Mouse (Mus musculus) embryonic stem cell, embryonic (primary cell): ENCODE results near the gene Nsg1.

Experiments
- CTCF ChIA-PET, 4 experiments: fragments of 300-600 bp in 2 of 4; fragments of 350-600 bp in 2 of 4; sonication (Branson Sonifier 250); formaldehyde crosslinking; loops; one replicate each; lab custom pipeline; 2022; ENCODE audit warnings: inconsistent platforms in 2 of 4; lab: Charles Lee
- POLR2A ChIA-PET, 4 experiments: fragments of 300-600 bp in 2 of 4; fragments of 350-600 bp in 2 of 4; sonication (Branson Sonifier 250); formaldehyde crosslinking; loops; one replicate each; lab custom pipeline; 2022; ENCODE audit warnings: antibody characterized with exemption in 4 of 4, inconsistent platforms in 1 of 4; lab: Charles Lee

Nsg1 gene

DNA sequence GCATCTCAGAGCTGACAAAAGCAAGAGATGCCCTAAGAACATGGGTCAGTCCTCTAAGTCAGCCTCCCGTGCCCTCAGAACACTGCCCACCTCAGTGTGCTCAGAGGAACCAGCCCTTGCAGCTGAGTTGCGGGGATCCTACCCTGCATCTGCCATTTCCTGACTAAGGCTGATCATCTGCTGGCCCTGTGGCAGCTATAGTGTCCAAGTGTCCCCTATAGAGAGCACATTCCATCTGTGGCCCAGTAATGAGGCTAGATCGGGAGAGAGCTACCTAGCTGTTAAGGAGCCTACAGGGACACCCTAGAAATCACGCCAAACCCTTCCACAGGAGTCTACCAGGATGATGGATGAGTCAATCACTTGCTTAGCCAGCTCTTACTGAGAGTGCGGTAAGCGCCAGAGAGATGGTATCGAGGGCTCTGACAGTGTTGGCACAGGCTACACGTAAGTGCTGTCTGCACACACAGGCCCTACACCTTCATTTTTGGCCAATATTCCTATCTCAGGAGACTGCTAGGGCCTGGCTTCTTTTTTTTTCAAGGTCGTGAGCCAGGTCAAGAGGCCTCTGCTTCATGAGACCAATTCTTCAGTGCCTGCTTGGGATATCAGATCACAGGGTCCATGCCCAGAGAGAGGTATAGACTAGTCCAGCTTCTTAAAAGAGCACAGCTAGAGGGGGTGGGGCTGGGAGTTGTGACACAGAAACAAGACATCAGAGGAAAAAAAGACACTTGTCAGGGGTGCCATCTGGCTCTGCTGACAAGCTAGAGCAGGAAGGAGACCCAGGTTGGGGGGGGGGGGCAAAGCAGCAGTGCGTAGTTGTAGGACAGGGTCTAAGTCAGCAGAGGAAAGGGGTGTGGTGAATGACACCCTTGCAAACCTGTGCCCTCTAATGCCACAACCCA, 7.3 kb downstream of the Nsg1 start:
- CTCF ChIA-PET, result no interaction called here
- POLR2A ChIA-PET, result interaction anchor here in 1 of 4 experiments (0.6 kb wide), 1 partner anchor 114 kb away, joined by 3 read pairs; no protein-coding TSS in a partner anchor

DNA sequence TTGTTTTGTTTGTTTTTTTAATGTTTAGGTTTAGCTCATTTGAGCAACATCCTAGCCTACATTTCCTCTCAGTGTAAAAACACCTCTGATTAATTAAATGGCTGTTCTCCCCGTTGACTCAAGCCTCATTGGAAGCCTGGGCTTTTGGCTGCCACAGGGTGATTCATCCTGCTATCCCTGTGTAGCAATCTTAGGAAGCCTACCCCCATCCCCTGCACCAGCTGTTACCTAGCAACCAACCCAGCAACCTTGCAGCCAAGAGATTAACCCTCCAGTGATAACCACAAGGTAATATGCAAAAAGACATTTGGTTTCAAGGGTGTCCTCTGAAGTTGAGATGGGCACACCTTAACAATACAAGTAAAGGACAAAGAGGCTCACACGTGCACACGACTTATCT, 8.4 kb downstream of the Nsg1 start:
- CTCF ChIA-PET, result no interaction called here

DNA sequence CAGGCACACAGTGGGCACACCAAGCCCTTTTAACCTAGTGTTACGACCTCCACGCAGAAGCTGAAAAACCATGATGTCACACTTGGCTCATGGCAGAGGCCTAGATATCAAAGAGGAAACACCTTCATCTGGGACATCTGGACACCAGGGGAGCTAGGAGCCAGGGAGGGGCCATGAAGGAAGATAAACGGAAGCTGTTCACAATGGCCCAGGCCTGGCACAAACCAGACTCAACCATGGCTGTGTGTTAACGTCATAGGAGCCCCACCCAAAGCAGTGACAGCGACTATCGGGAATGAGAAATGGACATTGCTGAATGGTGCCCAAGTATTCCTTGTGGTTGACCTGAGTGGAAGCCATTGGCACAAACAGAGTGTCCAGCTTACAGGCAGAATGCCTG, 13.2 kb downstream of the Nsg1 start:
- POLR2A ChIA-PET, result interaction anchor here in 1 of 4 experiments (1.1 kb wide), 1 partner anchor 11 kb away, joined by 3 read pairs; no protein-coding TSS in a partner anchor

More for the DNA sequence above, 8.4 kb downstream of the Nsg1 start:
- POLR2A ChIA-PET, result interaction anchor here in 1 of 4 experiments (0.5 to 1.1 kb wide), 2 partner anchors 18 to 604 kb away, joined by 3 to 5 read pairs; no protein-coding TSS in a partner anchor

DNA sequence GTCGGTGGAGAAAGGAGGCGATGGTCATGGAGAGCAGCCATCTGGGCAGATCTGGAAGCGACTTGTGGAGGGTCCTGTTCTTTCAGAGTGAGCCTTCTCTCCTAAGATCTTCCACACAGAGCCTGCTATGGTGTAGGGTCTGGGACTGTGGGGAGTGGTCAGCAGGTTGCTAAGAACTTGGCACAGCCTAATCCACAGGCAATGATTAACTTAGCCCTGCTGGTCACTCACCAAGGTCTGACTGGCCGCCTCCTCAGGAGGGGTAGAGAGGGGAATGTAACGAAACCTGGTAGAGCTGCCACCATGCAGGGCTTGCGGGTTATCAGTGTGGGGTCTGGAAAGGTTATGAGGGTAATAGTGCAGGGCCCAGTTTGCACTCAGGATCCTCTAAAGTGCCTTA, 18.8 kb downstream of the Nsg1 start:
- CTCF ChIA-PET, result interaction anchor here in 1 of 4 experiments (0.6 kb wide), 1 partner anchor 296 kb away, joined by 3 read pairs; no protein-coding TSS in a partner anchor

More for the DNA sequence above, 13.2 kb downstream of the Nsg1 start:
- CTCF ChIA-PET, result no interaction called here

DNA sequence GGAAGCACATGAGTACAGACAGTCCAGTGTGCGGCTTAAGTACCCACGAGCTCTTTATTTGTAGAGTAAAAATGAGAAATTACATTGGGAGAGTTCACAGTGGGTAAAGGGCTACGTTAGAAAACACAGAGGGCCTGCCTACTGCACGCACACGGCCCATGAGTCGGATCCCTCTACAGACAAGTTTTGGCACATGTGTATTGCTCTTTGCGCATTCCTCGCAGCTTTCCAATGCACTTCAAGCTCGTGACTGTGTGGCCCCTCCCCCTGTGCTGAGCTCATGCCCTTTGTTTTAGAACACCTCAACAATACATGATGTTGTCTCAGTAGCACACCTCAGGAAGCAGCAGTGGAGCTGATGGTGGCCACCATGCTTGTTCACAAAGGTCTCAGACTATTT, 22.5 kb downstream of the Nsg1 start:
- CTCF ChIA-PET, result interaction anchor here in 1 of 4 experiments (0.6 kb wide), 1 partner anchor 69 kb away, joined by 3 read pairs; no protein-coding TSS in a partner anchor
- POLR2A ChIA-PET, result interaction anchor here in 1 of 4 experiments (0.6 kb wide), 1 partner anchor 31 kb away, joined by 3 read pairs; no protein-coding TSS in a partner anchor

More for the DNA sequence above, 18.8 kb downstream of the Nsg1 start:
- POLR2A ChIA-PET, result no interaction called here

DNA sequence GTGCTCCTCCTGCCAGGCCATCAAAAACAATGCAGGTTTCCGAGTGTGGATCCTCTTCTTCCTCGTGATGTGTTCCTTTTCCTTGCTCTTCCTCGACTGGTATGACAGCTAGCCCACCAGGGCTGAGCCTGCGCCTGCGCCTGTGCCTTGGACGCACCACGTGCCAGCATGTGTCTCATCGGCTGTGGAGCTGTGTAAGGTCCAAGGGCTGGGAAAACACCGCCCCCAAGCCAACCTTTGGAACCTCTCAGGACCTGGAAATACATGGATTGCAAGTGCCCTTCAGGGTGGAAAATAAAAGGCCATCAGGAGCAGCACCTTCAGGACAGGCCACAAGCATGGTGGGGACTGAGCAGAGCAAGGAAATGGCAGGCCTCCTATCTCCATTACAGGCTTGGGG, 23.5 kb downstream of the Nsg1 start:
- ChIA-PET POLR2A (interaction anchor here in 1 of 4 experiments (0.7 kb wide), 1 partner anchor 66 kb away, joined by 7 read pairs; no protein-coding TSS in a partner anchor), CTCF (no interaction called here)

DNA sequence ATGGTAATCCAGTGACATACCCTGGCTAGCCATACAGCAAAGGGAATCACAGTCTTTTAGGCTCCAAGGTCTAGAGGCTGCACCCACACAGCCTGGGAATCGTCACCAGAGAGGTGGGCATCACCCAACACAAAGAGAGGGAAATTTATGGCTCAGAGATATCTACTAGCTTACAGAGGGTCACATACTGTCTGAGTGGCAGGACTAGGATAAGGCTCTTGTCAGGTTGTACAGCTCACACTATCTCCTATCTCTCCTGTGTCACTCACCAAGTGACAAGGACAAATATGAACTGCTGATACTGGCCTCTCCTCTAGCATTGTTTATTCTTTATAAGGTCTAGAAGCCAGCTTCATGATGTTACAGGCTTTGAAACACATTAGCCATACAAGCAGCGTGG, 30.4 kb downstream of the Nsg1 start:
- POLR2A ChIA-PET, result no interaction called here
- CTCF ChIA-PET, result interaction anchor here in 1 of 4 experiments (0.6 kb wide), 1 partner anchor 451 kb away, joined by 3 read pairs; no protein-coding TSS in a partner anchor

DNA sequence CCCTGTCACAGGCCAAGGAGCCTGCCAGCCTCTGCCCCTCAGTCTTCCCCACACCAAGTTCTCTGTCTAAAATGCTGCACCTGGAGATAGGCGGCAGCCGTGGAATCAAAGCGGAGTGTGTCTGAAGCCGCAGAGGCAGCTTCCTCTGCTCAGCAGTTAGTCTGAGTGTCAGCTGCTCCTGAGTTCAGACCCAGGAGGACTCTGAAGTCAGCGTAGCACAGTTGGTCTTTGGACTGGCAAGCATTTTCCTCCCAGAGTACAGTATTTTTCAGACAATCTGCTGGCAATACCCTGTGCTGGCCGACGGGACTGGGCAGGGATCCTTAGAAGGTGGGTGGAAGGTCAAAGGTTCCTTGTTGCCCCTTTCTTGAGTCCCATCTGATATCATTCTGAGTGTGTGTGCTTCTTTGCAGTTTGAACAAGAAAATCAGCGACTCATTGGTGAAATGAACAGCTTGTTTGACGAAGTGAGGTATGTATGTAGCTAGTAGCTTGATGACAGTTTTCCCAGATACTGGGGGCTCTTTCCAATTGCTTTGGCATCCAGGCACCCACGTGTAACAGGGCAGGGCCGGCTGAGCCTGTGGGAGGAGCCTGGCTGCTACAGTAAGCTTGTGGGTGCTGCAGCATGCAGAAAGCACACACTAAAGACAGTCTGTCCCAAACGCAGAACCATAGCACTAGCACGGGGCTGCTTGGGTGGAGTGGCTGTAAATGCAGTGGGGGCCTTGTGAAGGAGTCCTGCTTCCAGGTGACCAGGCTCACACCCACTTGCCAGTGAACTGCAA, 33.0 kb downstream of the Nsg1 start:
- CTCF ChIA-PET, result no interaction called here
- POLR2A ChIA-PET, result interaction anchor here in 1 of 4 experiments (1.1 to 1.3 kb wide), 2 partner anchors 11 to 87 kb away, joined by 3 read pairs; no protein-coding TSS in a partner anchor

DNA sequence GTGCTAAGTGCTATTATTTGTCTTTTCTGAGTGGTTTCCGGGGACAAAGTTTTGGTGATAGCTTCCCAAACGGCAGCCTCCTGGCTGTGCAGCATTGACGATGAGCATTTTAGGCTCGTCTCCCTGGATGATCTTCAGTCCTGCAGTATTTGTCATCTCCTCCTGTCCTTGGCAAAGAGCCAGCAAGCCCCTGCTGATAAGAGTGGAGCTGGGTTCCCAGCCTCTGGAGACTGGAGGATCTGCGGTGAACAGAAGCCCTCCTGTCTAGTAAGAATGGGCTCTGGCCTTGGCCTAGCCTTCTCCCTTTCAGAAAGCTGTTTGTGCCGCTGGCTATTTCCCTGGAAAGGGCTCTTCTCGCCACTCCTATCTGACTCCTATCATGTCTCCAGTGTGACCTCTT, 38.0 kb downstream of the Nsg1 start:
- CTCF ChIA-PET, result no interaction called here
- POLR2A ChIA-PET, result no interaction called here

DNA sequence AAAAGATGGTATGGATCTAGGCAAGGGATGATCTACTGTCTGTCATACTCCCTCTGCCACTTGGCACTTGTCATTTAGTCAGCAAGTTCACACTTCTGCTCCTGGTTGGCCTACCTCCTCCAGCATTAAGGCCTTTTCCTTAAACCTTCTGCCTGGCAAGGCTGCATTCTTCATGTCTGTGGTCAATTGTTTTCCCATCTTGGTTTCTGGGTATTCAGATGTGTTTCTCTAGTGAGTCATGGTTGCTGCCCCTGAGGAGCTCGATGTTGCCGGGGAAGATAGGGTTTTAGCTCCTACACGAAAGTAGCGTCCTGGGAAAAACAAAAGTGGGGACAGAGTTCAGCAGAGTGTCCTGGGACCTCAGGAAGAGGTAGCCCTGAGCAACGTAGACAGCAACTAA, 40.4 kb downstream of the Nsg1 start:
- CTCF ChIA-PET, result no interaction called here
- POLR2A ChIA-PET, result no interaction called here

DNA sequence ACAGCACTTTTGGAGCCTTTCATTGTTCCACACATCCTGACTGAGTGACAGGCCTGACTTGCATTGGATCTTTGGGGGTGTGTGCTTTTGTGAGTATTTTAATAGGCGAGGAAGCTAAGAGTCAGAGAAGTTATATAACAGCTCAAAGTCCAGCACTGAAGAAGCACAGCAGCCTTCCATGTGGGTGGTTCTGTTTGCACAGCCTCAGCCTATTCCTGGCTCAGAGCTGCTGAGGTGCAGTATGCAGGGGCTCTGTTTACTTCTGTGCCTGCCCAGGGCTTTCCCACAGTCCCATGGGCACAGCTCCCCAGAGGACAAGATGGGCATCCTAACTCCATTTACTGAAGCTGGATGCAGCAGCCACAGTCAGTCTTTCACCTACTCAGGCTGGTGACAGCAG, 42.7 kb downstream of the Nsg1 start:
- CTCF ChIA-PET, result no interaction called here
- POLR2A ChIA-PET, result interaction anchor here in 1 of 4 experiments (0.5 to 1.3 kb wide), 2 partner anchors 15 to 227 kb away, joined by 3 read pairs; no protein-coding TSS in a partner anchor

DNA sequence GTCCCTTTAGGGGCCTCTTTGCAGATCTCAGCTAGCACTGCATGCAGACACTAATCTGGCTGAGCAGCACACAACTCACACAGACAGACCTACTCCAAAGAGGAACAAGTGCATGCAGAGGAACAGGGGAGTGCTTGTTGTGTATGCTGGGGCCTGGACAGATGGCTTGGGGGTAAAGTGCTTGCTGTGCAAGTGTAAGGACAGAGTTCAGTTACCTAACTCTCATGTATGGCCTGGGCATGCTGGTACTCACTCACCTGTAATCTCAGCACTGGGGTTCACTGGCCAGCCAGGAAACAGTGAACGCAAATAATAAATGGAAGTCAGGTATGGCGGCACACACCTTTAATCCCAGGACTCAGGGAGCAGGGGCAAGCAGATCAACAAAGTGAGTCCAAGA, 45.2 kb downstream of the Nsg1 start:
- CTCF ChIA-PET, result no interaction called here
- POLR2A ChIA-PET, result interaction anchor here in 1 of 4 experiments (0.6 kb wide), 1 partner anchor 653 kb away, joined by 4 read pairs; no protein-coding TSS in a partner anchor

DNA sequence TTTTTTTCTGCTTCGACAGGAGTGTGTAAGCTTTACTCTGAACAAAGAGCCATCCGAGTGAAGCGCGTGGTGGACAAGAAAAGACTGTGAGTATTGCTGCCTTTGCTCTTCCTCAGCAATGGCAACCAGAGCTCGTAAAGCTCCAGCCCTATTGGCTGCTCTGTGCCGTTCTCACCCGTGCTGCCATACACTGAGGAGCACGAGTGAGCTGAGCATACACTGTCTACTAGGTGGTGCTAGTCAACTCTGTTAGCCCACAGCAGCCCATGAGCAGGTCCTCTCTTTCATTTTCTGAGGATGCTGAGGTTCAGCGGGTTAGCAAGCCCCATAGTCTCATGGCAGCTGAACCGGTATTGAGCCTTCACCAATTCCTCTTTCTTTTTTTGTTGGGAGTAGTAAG, 52.9 kb downstream of the Nsg1 start:
- POLR2A ChIA-PET, result interaction anchor here in 2 of 4 experiments (0.6 to 1.7 kb wide), 3 partner anchors 12 to 39 kb away, joined by 3 to 5 read pairs (median 3); no protein-coding TSS in a partner anchor
- CTCF ChIA-PET, result interaction anchor here in 2 of 4 experiments (0.6 to 1.1 kb wide), 2 partner anchors 9 to 16 kb away, joined by 3 to 6 read pairs; no protein-coding TSS in a partner anchor

DNA sequence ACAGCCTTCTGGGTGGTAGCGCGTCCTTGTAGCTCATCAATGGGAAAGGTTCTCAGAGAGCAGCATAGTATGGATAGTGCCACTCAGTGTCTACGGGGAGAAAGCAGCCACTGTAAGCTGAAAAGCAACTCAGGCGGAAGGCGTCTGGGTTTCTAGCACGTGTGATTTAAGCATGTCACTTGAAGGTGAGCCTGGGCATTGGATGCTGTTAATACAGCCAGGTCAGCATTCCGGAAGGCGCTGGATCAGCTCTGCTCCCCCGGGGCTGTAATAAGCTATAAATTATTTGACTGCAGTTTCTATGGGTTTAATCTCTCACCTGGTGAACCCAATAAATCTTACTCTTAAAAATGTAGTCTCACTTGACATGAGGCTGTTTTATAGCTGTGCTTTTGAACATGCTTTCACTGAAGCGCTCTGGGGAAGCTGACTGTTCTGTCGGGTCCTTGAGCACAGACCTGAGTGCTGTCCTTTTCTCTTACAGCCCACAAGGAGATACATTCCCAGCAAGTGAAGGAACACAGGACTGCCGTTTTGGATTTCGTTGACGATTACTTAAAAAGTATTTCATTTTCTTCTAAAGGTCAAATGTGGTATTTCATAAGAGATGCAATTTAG, 53.5 kb downstream of the Nsg1 start:
- ChIA-PET POLR2A (interaction anchor here in 2 of 4 experiments (0.6 to 1.7 kb wide), 3 partner anchors 11 to 38 kb away, joined by 3 to 5 read pairs (median 3); no protein-coding TSS in a partner anchor), CTCF (interaction anchor here in 3 of 4 experiments (0.6 to 1.3 kb wide), 5 partner anchors 8 to 273 kb away, joined by 3 to 11 read pairs (median 5); no protein-coding TSS in a partner anchor)

DNA sequence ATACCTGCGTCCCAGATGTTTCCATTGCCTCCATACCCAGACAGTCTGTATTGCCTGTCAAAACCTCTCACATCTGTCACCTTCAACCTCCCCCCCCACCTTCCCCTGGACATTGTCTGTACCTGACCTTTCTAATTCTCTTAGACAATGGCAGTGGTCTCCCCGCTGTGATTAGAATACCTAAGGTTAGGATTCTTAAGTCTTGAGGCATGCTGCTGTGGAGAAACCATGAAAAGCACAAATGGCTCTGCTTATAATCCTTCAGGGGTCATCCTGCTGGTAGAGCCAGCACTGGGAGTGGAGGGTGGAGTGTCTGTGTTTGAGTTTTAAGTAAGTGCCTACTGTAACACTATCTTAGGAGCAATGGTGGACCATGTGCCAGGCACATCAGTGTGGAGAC, 56.8 kb downstream of the Nsg1 start:
- POLR2A ChIA-PET, result no interaction called here

DNA sequence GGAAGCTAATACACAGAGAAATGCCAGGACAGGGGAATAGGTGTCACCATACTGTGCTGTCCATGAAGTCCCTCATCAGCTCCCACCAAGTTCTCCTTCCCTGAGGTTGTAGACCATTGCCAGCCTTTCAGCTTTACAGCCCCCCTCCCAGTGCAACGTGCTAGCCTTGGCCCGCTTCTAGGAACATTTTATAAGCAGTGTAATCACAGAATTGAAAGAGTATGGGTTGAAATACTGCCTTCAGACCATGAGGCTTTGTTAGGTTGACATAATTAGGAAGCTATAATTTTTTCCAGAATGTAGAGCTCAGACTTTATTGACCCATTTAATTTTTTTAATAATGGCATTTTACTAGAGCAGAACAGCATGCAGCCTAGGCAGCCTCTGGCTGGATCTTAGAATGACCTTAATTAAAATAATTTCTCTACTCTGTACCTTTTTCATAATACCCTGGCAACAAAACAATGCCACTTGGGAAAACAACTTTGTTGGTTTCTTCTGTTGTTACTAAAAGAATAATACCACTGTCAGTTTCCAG, 60.5 kb downstream of the Nsg1 start:
- ChIA-PET CTCF (interaction anchor here in 3 of 4 experiments (0.5 to 1.7 kb wide), 4 partner anchors 14 to 382 kb away, joined by 3 to 24 read pairs (median 12); partner anchors contain the start of gene Stk32b (in 1 of the 3)), POLR2A (no interaction called here)

More for the DNA sequence above, 56.8 kb downstream of the Nsg1 start:
- CTCF ChIA-PET, result no interaction called here

DNA sequence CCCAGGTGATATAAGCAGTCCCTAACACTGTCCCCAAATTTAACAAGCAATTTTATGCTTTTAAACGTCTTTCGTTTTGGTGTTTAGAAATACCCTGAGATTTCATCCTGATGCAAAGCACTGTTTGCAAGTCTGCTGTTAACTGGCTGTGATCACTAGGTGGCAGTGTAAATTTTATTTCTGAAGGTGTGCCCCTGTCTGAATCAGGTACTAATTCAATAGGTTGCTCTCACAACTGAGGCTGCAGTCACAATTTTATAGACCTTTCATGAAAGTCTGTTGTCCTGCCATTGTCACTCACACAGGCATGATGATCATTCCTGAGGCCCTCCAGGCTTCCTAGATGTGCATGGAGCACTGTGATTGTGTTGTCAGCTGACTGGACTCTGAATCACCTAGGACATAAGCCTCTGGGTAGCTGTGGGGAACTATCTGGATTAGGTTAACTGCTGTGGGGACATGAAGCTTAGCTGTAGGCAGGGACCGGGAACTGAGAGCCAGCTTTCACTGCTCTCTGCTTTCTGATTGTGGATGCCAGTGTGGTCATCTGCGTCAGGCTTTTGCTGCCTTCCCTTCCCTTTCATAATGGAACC, 62.1 kb downstream of the Nsg1 start:
- POLR2A ChIA-PET, result no interaction called here
- CTCF ChIA-PET, result interaction anchor here (0.6 to 2.4 kb wide), 6 partner anchors 9 to 100 kb away, joined by 3 to 16 read pairs (median 6); no protein-coding TSS in a partner anchor
